Mouse (Mus musculus) forebrain, embryonic 12.5 days (tissue): ENCODE measurements around the gene Pdzd7. TPM values are rescaled to one million over a fixed set of nuclear protein-coding genes. Genes with fewer than 3 reads are reported as not detected.

Experiments
- ATAC-seq: fragments of 200-750 bp; cut with Nextera tagmentation; 2 replicates; pipeline ENCODE4 v1.8.0; 2017; ENCODE audit warnings: moderate TSS enrichment; ENCODE audit not compliant: low FRiP score
- H3K27ac ChIP-seq: fragments of 300-500 bp; sonication (generic); 2 replicates; pipeline ENCODE4 v1.5.1; 2016; ENCODE audit warnings: mild to moderate bottlenecking
- H3K27me3 ChIP-seq: fragments of 300-500 bp; sonication (generic); 2 replicates; pipeline ENCODE4 v1.6.1; 2016; ENCODE audit warnings: mild to moderate bottlenecking
- H3K36me3 ChIP-seq: fragments of 300-500 bp; sonication (generic); replicated peaks from 2 replicates; pipeline ENCODE4 v1.6.1; 2016; ENCODE audit warnings: mild to moderate bottlenecking
- H3K4me1 ChIP-seq: fragments of 300-500 bp; sonication (generic); 2 replicates; pipeline ENCODE4 v1.6.1; 2016
- H3K4me2 ChIP-seq: fragments of 300-500 bp; sonication (generic); 2 replicates; pipeline ENCODE4 v1.6.1; 2016; ENCODE audit warnings: mild to moderate bottlenecking, moderate library complexity
- H3K4me3 ChIP-seq: fragments of 300-500 bp; sonication (generic); replicated peaks from 2 replicates; pipeline ENCODE4 v1.5.1; 2016; ENCODE audit warnings: mild to moderate bottlenecking
- H3K9ac ChIP-seq: fragments of 300-500 bp; sonication (generic); 2 replicates; pipeline ENCODE4 v1.6.1; 2016; ENCODE audit warnings: mild to moderate bottlenecking
- H3K9me3 ChIP-seq: fragments of 300-500 bp; sonication (generic); 2 replicates; pipeline ENCODE4 v1.6.1; 2016
- WGBS: fragments of 180-500 bp; shearing (Covaris S2); methylation state at CpG from one replicate; pipeline ENCODE4 v1.1.7; 2016; 5-methylcytosine and 5-hydroxymethylcytosine counted together
- polyA plus RNA-seq: library from polyadenylated mRNA; unstranded; fragments of >200 nt; fragmentation: Nextera tagmentation; extraction: Ambion mirVana; gene quantifications from 2 replicates; pipeline ENCODE4 v1.2.1, GENCODE M21; 2016

Gene Pdzd7
- polyA plus RNA-seq, 1 experiment from 2014 or later = 0.50 TPM

GRCm38 (mm10) chr19:45074580-45075322 lies 29.2 kb upstream of the Pdzd7 start, which contains the start of gene Kazald1:
Gene Kazald1 (plus strand): TSS chr19:45075241.
- WGBS = under 1% methylated on average over 45 of the region's 45 CpGs
- peak within 1 kb of the TSS; percentile 87 for H3K4me2 ChIP-seq
- peak within 1 kb of the TSS; percentile 77 for H3K9ac ChIP-seq
- peaks cover 79% of the 10 kb centered on the region for H3K27me3 ChIP-seq
- H3K9me3 ChIP-seq = no peaks in the 10 kb centered on the region
- peaks cover 29% of the 10 kb centered on the region for H3K4me1 ChIP-seq
- peak within 1 kb of the TSS; percentile 63 for H3K4me3 ChIP-seq
- peak within 1 kb of the TSS; percentile 90 for H3K27ac ChIP-seq
- peak; percentile 91 for ATAC-seq
- no peaks in the 10 kb centered on the region for H3K36me3 ChIP-seq

GRCm38 (mm10) chr19:45073871-45074542 lies 28.5 kb upstream of the Pdzd7 start:
- H3K4me3 ChIP-seq = peak overlapping the region; percentile 63
- peak overlapping the region; percentile 77 for H3K9ac ChIP-seq
- WGBS = 8% methylated on average over 20 of the region's 20 CpGs
- peak; percentile 57; the same call in 1 of the 2 replicates for ATAC-seq
- peak overlapping the region; percentile 87 for H3K4me2 ChIP-seq
- H3K4me1 ChIP-seq = peaks cover 26% of the 10 kb centered on the region
- H3K27me3 ChIP-seq = peaks cover 79% of the 10 kb centered on the region
- no peaks in the 10 kb centered on the region for H3K36me3 ChIP-seq
- H3K9me3 ChIP-seq = no peaks in the 10 kb centered on the region
- peak overlapping the region; percentile 90 for H3K27ac ChIP-seq

- no peaks in the 10 kb centered on the region for H3K36me3 ChIP-seq
- peaks cover 9% of the 10 kb centered on the region for H3K4me1 ChIP-seq
- H3K4me3 ChIP-seq = no peak overlapping the region
- 77% methylated on average over 7 of the region's 7 CpGs for WGBS
- H3K4me2 ChIP-seq = no peak overlapping the region
- peaks cover 85% of the 10 kb centered on the region for H3K27me3 ChIP-seq
- no peak overlapping the region for H3K9ac ChIP-seq
- no peaks in the 10 kb centered on the region for H3K9me3 ChIP-seq
- H3K27ac ChIP-seq = no peak overlapping the region
- no peak for ATAC-seq
Observed at GRCm38 (mm10) chr19:45067758-45068510, 22.4 kb upstream of the Pdzd7 start.

GRCm38 (mm10) chr19:45067170-45067569 lies 21.7 kb upstream of the Pdzd7 start:
- Histone ChIP-seq H3K4me1 (peaks cover 9% of the 10 kb centered on the region), H3K9ac (no peak overlapping the region), H3K27me3 (peaks cover 83% of the 10 kb centered on the region), H3K4me2 (no peak overlapping the region), H3K9me3 (no peaks in the 10 kb centered on the region), H3K27ac (no peak overlapping the region), H3K36me3 (no peaks in the 10 kb centered on the region), H3K4me3 (no peak overlapping the region)
- WGBS = 12% methylated on average over 17 of the region's 17 CpGs
- ATAC-seq = no peak

GRCm38 (mm10) chr19:45065226-45065625 lies 19.7 kb upstream of the Pdzd7 start:
- no peak overlapping the region for H3K4me3 ChIP-seq
- H3K4me2 ChIP-seq = no peak overlapping the region
- no peak for ATAC-seq
- H3K36me3 ChIP-seq = no peaks in the 10 kb centered on the region
- WGBS = 4% methylated on average over 21 of the region's 21 CpGs
- H3K9ac ChIP-seq = no peak overlapping the region
- no peaks in the 10 kb centered on the region for H3K9me3 ChIP-seq
- peaks cover 9% of the 10 kb centered on the region for H3K4me1 ChIP-seq
- H3K27ac ChIP-seq = no peak overlapping the region
- H3K27me3 ChIP-seq = peaks cover 67% of the 10 kb centered on the region

GRCm38 (mm10) chr19:45063565-45064292 lies 18.2 kb upstream of the Pdzd7 start:
- peak overlapping the region; percentile 36; the same call in 1 of the 2 replicates for H3K9ac ChIP-seq
- H3K36me3 ChIP-seq = no peaks in the 10 kb centered on the region
- WGBS = 40% methylated on average over 19 of the region's 20 CpGs
- H3K4me3 ChIP-seq = no peak overlapping the region
- H3K4me1 ChIP-seq = peaks cover 15% of the 10 kb centered on the region
- peak; percentile 20; the same call in 1 of the 2 replicates for ATAC-seq
- H3K9me3 ChIP-seq = no peaks in the 10 kb centered on the region
- H3K4me2 ChIP-seq = peak overlapping the region; percentile 30
- H3K27me3 ChIP-seq = peaks cover 52% of the 10 kb centered on the region
- no peak overlapping the region for H3K27ac ChIP-seq

- WGBS = under 1% methylated on average over 14 of the region's 14 CpGs
Observed at GRCm38 (mm10) chr19:45058841-45059240, 13.3 kb upstream of the Pdzd7 start.

GRCm38 (mm10) chr19:45058113-45058839 lies 12.8 kb upstream of the Pdzd7 start:
- Histone ChIP-seq H3K27ac (peak overlapping the region; percentile 96), H3K4me2 (peak overlapping the region; percentile 72), H3K27me3 (peaks cover 3% of the 10 kb centered on the region; the same call in 1 of the 2 replicates), H3K36me3 (peaks cover 11% of the 10 kb centered on the region), H3K4me1 (peaks cover 21% of the 10 kb centered on the region), H3K4me3 (peak overlapping the region; percentile 59), H3K9me3 (no peaks in the 10 kb centered on the region), H3K9ac (peak overlapping the region; percentile 81)
- under 1% methylated on average over 34 of the region's 34 CpGs for WGBS
- peak; percentile 93 for ATAC-seq

More at GRCm38 (mm10) chr19:45058841-45059240, 13.3 kb upstream of the Pdzd7 start:
- Histone ChIP-seq H3K4me2 (peak overlapping the region; percentile 72), H3K27ac (peak overlapping the region; percentile 96), H3K9ac (peak overlapping the region; percentile 81), H3K36me3 (peaks cover 7% of the 10 kb centered on the region), H3K4me3 (peak overlapping the region; percentile 59), H3K27me3 (peaks cover 3% of the 10 kb centered on the region), H3K9me3 (no peaks in the 10 kb centered on the region), H3K4me1 (peaks cover 22% of the 10 kb centered on the region)
- no peak for ATAC-seq

GRCm38 (mm10) chr19:45057724-45058112 lies 12.2 kb upstream of the Pdzd7 start:
- Histone ChIP-seq H3K27me3 (peaks cover 5% of the 10 kb centered on the region; the same call in 1 of the 2 replicates), H3K36me3 (peaks cover 15% of the 10 kb centered on the region), H3K9ac (peak overlapping the region; percentile 81), H3K4me3 (peak overlapping the region; percentile 59), H3K9me3 (no peaks in the 10 kb centered on the region), H3K4me2 (peak overlapping the region; percentile 72), H3K27ac (peak overlapping the region; percentile 96), H3K4me1 (peaks cover 21% of the 10 kb centered on the region)
- ATAC-seq = no peak
- 46% methylated on average over 7 of the region's 7 CpGs for WGBS

GRCm38 (mm10) chr19:45056908-45057698 lies 11.6 kb upstream of the Pdzd7 start:
- Histone ChIP-seq H3K9ac (no peak overlapping the region), H3K36me3 (peaks cover 19% of the 10 kb centered on the region), H3K9me3 (no peaks in the 10 kb centered on the region), H3K27me3 (peaks cover 5% of the 10 kb centered on the region; the same call in 1 of the 2 replicates), H3K4me1 (peaks cover 21% of the 10 kb centered on the region), H3K4me2 (peak overlapping the region; percentile 72), H3K27ac (peak overlapping the region; percentile 96; the same call in 1 of the 2 replicates), H3K4me3 (peak overlapping the region; percentile 59; the same call in 1 of the 2 replicates)
- WGBS = 79% methylated on average over 7 of the region's 7 CpGs
- no peak for ATAC-seq
